Mouse (Mus musculus) thymus, postnatal 0 days (tissue): ENCODE measurements around the gene Trpc1. TPM values are rescaled to one million over a fixed set of nuclear protein-coding genes. Genes with fewer than 3 reads are reported as not detected.

Experiments used
- DNase-seq: peaks from one replicate; pipeline ENCODE4 v3.0.0-alpha.2; 2015; ENCODE audit warnings: low spot score
- polyA plus RNA-seq: library from polyadenylated mRNA; unstranded; fragments of >200 nt; fragmentation: Nextera tagmentation; extraction: Ambion mirVana; gene quantifications from 2 replicates; pipeline ENCODE4 v1.2.1, GENCODE M21; 2015

Gene Trpc1
- polyA plus RNA-seq, 1 experiment from 2014 or later = 1.1 TPM

DNA sequence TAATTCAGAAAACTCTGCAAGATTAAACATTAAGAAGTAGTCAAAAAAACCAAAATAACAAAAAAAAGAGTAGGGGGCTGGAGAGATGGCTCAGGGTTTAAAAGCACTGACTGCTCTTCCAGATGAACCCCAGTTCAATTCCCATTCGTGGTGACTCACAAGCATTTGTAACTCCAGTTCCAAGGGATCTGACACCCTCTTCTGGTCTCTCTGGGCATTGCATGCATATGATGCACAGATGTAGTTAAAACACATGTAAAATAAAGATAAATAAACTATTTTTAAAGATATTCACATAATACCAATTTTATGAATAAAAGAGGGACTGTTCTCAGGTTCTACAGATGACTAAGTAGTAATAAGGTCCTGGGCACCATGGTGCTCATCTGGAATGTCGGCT lies 52.4 kb downstream of the Trpc1 start:
- peak; percentile 7 for DNase-seq

DNA sequence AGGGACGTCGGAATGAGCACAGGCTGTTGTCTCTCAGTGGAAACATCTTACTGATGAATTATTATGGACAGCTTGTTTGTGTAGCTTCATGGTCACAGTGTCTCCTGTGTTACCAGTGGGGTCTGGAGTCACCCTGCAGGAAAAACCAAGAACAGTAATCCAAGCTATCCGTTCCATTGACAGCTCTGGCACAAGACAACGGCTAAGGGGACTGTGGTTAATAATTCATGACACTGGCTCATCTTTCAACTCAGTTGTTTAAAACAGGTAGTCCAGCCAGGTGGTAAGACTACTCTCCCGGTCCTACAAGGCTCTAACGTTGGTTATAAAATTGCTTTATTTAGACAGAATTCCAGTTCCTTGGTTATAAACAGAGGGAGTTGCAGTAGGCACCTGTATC lies 53.6 kb downstream of the Trpc1 start:
- no peak for DNase-seq

DNA sequence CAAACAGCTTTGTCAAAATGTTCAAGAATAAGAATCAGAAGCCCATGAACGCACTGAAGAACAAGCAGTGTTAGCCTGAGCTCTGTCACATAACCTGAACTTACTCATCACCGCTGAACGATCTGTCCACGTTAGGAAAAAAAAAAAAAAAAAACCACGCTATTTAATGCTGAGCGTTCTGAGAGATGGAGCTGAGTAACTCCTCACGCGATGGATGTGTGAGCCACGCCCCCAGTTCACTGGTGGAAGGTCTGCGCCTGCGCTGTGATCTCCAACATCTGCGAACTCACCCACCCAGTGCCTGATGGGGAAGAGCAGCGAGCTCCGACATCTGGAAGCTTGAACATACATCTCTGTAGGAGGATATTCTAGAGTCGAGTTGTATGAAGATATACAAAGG lies 55.2 kb downstream of the Trpc1 start:
- DNase-seq = no peak

DNA sequence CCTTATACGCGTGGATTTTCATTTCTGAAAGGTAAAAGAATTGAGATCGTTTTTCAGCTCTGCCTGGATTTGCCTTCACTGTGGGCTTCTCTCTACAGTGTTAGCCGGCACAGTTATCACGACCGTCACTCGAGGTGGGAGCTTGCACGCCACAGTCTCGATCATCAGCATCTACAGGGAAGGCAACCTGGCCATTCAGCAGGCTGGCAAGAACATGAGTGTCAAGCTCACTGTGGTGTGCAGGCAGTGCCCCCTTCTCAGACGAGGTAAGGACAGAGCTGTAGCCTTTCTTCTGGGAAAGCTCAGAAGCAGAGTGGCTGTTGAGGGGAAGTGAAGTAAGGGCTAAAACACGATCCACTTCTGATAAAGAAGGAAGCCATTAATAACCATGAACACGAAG lies 55.6 kb downstream of the Trpc1 start:
- no peak for DNase-seq

DNA sequence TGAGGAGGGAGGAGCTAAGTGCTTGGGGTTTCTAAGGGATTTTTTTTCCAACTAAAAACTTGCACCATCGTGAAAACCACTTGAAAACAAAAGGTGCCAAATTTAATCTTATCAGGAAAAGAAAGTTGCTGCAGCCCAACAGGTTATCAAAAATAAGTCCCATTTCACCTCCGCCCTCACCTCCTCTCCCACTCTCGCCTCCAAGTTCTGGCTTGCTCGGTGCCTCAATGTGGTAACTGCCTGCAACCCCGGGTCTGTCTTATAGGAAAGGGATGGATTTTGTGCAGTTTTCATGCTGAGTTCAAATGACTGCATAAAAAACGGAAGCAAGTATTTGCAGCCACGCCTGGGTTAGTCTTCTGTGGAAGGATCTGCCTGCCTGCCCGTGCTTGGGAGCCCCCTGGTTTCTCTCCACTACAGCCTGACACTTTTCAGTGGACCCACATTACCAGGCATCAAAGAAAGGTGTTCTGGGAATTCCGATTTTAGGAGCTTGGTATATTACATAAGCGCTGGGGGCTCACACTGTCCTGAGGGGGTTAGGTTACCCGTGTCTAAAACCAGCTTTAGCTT lies 56.6 kb downstream of the Trpc1 start:
- DNase-seq = no peak

DNA sequence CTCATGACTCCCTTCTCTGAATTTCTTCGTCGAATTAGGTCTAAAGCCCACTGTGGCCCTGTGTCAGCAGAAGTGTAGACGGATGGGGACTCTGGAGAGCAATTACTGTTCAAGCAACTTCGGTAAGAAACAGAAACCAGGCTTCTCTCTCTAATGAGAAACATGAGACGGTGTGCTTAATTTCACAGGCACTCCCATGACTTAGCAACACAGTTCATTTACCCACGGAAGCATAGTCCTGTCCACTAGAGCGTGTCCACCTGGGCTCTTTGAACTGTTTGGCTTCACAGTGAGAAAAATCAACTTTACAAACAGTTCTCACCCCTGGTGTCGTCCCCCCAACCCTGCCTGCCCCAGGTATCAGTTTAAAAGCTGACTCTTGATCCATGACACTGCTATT lies 57.4 kb downstream of the Trpc1 start:
- DNase-seq = no peak

DNA sequence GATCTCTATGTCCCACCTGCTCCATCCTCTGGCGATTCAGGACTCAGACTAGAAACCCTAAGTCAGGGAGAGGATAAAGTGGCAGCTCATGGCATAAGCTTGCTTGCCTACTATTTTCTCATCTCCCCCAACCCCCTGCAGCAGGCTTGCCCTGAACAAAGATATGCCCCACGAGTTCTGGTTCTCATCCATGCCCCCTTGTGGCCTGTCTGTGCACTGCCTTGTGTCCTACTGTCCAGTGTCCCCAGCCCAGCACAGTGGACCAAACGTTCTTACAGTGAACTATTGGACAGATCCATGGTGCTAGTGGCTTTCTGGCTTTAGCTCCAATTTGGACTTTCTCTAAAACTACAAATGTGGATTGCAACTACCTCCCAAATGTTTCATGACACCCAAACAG lies 62.1 kb downstream of the Trpc1 start:
- no peak for DNase-seq

DNA sequence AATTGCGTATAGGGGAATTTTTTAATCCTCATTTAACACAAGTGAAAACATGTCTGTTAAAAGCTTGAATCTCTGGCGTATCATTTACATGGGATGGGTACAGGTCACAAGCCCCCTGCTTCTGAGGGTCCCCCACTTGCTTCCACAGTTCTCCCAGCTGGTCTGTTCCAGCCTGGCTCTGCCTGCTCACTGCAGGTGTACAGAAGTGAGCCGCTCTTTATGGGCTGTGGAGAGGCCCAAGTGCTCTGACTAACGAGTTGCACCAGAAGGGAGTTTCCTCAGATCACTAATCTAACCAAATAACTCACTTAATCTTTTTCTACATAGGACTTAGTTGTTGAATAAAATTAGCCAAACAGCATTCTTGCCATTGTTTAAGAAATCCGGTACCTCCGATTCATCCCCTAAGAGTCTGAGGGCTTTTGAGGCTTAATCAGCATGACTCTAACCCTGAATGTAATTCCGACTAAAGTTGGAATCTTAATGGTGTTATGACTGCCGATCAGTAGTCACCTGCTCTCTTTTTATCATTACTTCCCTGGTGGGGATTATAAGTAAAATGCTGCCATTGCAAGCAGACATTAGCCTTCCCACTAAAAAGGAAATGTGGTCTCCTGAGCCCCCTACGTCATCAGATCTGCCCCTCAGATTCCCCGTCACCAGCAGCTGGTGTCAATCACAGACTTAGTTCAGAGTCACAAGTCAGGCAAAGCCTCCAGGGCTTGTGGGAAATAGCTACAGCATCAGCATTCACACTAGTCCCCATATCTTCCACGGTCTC lies 64.3 kb downstream of the Trpc1 start:
- DNase-seq = no peak

DNA sequence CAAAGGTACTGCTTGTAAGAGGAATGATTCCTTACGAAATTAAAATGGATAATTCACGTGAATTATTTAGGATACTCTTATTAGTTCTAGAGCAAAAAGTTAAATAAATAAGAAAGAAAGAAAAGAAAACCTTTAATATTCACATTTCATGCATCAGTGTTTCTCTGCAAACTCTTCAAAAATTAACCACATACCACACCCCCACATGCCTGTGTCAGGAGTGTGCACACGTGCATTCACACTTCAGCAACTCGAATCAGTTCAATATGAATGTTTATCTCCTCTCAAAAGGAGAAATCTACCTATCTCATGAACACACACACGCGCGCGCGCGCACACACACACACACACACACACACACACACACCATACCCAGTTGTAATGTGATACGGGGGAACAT lies 69.5 kb downstream of the Trpc1 start:
- DNase-seq = no peak

DNA sequence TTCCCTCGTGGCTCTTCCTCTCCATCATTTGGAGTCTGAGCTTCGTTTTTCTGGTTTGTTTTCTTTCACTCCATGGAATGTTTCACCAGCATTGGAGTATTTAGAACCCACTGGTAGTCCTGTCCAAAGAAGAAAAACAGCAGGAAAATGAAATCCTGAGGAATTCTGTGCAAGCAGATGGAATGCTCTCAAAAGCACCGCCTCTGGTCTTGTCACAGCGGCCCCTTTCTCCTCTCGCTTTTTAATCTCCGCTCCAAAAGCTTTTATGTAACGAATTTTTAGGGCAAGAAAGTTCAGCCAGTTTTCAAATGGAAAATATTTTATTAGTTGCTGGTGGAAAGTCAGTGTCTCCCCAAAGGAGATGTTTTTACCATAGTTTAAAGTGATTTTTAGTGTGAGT lies 70.2 kb downstream of the Trpc1 start:
- DNase-seq = no peak

DNA sequence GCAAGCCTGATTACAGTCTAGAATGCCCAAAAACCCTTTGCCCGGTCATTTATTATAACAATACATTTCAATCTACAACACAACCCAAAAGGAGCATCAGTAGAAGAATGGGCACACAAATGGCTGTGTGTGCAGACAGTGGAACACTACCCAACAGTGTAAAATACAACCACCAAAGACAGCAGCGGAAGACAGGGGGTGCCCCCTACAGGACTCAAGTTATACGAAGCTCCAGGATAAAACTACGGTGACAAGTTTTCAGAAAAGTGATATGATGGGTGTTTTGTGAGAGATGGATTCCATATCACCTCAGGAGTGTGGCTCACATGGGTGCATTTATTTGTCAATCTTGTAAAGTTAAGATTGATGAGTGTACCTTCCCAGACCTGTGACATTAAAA lies 74.2 kb downstream of the Trpc1 start:
- DNase-seq = no peak

DNA sequence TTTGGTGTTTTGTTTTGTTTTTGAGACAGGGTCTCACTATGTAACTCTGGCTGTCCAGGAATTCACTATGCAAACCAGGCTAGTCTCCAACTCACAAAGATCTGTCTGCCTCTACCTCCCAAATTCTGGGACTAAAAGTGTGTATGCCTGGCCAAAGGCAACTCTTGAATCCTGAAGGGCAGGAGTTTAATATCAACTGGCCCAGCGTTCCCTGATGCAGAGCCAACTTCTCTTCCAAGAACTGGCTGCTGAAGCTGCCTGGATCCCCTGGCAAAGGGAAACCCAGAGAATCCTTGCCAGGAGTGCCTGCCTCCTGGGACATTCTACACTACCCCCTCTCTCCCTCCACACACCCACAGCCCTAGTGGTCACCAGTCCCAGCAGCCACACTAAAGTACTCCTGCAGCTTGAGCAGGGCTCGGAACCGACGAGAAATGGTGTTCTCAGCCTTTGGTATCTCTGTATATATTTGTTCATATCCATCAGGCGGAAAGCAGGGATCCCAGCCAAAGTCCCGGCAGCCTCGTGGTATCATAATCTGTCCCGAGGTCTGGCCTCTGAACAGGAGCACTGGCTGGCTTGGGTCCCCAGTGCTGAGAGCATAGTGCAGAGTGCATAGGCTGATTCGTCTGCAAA lies 75.0 kb downstream of the Trpc1 start:
- no peak for DNase-seq

DNA sequence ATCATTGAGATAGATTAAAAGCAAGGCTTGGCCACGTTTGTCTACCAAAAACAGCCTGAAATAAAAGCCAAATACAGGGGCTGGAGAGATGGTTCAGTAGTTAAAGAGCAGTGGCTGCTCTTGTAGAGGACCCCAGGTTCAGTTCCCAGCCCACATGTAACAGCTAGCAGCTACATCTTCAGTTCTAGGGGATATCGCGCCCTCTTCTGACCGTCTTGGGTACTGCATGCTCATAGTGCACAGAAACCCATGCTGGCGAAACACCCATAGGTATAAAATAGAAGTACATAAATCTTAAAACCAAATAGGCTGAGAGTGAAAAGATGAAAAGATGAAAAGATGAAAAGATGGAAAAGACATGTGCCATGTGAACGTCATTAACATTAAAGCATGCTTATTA lies 77.4 kb downstream of the Trpc1 start:
- DNase-seq = no peak

DNA sequence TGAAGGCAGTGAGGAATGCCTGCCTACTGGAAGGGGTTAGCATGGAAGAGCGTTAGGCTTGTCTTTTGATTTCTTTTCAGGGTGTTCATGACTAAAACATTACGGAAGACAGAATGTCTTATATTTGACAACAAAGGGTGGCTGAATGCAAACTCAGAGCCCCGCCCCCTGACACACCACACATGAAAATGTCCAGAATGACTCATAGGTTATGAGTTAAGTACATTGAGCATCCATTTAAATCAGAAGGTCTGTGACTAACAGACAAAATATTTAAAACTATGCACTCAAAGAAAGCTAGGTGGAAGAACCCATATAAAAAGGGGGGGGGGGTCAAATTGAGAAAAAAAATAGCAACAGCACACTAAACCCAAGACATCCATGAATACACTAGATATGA lies 77.8 kb downstream of the Trpc1 start:
- no peak for DNase-seq

DNA sequence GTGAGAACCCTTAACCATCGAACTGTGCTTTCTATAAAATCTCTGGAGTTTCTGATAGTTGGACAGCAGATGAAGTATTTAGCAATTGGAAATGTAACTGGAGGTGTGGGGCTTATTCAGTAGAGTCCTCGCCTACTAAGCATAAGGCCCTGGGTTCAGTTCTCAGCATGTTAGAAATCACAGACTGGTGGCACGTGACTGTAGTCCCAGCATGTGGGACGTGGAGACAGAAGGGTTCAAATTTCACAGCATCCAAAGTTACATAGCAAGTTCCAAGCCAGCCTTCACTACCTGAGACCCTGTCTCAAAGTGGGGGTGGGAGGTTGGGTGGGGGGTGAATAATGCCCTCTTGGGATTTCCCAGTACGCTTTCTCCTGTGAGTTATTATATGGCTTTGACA lies 81.9 kb downstream of the Trpc1 start:
- DNase-seq = no peak

DNA sequence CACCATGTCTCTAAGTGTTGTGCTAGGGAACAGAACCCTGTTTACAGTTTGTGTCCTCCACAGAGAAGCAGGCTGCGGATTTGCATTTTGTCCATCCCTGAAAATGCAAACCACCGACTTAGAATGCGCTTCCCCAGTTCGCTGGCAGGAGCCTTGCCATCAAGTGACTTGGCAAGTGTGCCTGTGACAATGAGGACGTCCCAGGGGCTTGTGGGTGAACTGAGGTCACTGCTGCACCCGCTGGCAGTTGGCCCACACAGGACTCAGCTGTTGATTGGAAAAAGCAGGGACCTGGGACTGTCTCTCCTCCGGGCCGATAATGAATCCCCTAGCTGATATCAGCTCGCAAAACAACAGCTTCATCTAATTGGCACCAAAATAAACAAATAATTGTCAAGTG lies 82.3 kb downstream of the Trpc1 start:
- DNase-seq = no peak

DNA sequence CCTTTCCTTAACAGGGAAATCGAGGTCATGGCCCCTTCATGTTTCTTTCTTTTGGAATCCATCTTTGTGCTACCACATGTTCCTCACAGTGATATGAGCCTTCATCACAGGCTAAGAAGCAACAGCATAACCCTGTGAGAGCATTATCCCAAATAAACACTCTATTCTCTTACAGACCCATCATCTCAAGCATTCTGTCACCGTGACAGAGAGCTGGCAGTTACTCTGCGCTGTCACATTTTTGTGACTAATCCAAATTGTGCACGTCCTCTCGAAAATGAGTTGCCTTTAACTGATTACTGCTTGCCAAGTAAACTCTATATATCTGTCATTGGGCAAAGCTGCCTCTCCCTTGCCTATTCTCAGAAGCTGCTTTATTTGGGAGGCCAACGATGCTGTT lies 84.3 kb downstream of the Trpc1 start:
- DNase-seq = no peak

DNA sequence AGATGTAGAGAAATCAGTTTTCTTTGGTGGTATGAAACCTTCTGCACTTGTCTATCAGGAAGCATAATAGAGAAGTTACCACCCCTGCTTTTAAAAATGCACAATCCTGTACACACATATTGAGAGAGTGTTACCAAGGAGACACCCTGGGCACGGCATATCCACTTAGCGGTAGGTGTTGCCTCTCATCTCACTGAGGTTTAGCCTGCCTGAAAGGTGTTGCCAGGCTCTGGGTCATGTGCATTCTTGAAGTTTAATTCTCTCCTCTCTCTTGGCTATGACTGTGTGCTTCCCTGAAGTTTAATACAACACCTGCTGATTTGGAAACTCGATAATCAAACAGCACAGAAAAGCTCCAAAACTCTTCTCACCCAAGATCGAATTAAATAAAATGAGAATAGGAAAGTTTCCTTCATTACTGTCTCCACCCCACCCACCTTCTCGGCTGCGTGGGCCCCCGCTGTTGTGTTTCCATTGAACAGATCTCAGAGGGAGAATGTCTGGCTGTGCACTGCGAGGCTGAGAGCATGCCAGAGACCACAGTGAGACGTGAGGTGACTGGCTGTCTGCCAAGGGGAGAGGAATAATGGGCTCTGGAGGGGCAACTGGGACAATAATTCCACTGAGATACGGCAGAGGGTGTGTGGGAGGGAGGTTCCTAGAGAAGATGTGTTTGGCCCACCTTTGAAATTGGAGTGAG lies 85.7 kb downstream of the Trpc1 start:
- DNase-seq = no peak

DNA sequence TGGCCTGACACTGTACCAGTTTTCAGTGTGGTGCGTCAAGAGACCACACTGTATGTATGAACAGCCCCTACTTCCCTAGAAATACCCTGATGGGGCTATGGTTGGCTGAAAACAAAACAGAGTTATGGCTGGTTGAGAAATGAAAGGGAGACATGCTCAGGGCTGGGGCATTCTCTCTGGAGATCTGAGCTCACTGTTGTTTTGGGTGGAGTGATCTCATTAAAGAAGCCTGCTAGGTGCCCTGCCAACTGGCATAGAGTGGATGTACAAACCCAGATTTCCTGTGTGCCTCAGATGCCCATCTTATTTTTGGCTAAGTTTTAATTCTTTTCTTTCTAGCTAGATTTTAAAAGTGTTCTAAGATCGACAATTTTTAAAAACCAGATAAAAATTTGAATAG lies 92.2 kb downstream of the Trpc1 start:
- DNase-seq = no peak
